Comparison of ENCODE assay signal across 9 mouse cellular contexts in the genomic region with DNA sequence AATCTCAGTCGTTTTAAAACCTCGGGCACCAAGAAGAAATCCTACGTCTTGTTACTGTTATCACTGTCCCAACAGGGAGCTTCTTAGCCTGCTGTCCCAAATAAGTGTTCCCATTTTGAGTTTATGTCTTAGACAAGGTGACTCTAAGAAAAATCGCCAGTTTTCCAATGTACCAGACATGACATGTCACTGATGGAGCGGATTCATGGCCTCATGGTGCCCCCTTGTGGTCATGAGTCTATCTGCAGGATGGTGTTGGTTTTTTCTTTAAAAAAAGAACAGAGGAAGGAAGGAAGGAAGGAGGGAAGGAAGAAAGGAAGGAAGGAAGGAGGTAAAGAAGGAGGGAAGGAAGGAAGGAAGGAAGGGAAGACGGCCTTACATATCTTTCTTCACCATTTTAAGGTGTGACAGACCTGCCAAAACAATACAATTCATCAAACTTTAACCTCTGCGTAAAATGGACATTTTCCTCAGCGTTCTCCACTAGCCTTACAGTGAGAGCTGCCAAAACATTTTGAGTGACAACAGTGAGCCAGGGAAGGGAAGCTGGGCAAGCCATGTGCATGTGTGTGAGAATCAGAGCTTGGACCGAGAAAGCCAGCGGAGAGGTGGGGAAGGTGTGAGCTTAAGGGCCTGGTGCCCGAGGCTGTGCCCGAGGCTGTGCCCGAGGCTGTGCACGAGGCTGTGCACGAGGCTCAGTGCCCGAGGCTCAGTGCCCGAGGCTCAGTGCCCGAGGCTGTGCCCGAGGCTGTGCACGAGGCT. TPM values are rescaled to one million over a fixed set of nuclear protein-coding genes. Genes with fewer than 3 reads are reported as not detected.
DNase-seq lines count a peak whose midpoint lies in the region; ATAC-seq and TF ChIP-seq lines count a peak whose summit lies in the region.
"Had no signal": no experiment of that assay in that cellular context is flagged by ENCODE, and none has a peak within 500 bp of the region (broad histone marks: within the 10 kb centered on the region; RNA-seq: fewer than 3 reads in every experiment).

No protein-coding gene starts in this region.

- 0 out of 2 replicates have a peak, but pooled peaks have one; percentile 26 for TF ChIP-seq CTCF in G1E (IDR thresholded peaks at IDR 0.05; ENCODE audit: low read depth, low read length)
- peak; percentile 95 for TF ChIP-seq CTCF in forebrain, postnatal 0 days (IDR thresholded peaks at IDR 0.05; ENCODE audit: low read depth)

- no peaks in the 10 kb centered on the region for H3K4me1 ChIP-seq in hindbrain, embryonic 11.5 days (replicated peaks; ENCODE audit: control insufficient read depth, insufficient read depth, low read length)
- no peaks in the 10 kb centered on the region for H3K4me1 ChIP-seq in hindbrain, embryonic 16.5 days (ENCODE audit: control insufficient read depth, insufficient read depth, low read depth, low read length)
- H3K4me1 ChIP-seq in G1E (ENCODE audit: insufficient read depth, low read depth, low read length) = no peaks in the 10 kb centered on the region
- no peaks in the 10 kb centered on the region for H3K4me1 ChIP-seq in forebrain, postnatal 0 days (ENCODE audit: insufficient read depth)
- H3K4me1 ChIP-seq: liver, embryonic 15.5 days had no signal

- 71% methylated on average over 20 of the region's 20 CpGs for WGBS in hindbrain, embryonic 11.5 days
- WGBS in hindbrain, embryonic 16.5 days = 74% methylated on average over 20 of the region's 20 CpGs
- 64% methylated on average over 20 of the region's 20 CpGs for WGBS in forebrain, postnatal 0 days

- no peak overlapping the region for H3K4me3 ChIP-seq in hindbrain, embryonic 11.5 days (ENCODE audit: low read depth, low read length)
- no peak overlapping the region for H3K4me3 ChIP-seq in hindbrain, embryonic 16.5 days (ENCODE audit: low read length)
- no peak overlapping the region for H3K4me3 ChIP-seq in G1E (ENCODE audit: low read depth, low read length)
- H3K4me3 ChIP-seq in forebrain, postnatal 0 days (ENCODE audit: low read depth, low read length) = no peak overlapping the region
- H3K4me3 ChIP-seq: liver, embryonic 15.5 days had no signal

- DNase-seq in hindbrain, embryonic 11.5 days (ENCODE audit: low spot score) = peak; percentile 82
- DNase-seq in G1E (ENCODE audit: low spot score) = peak; percentile 22
- DNase-seq in cerebellum, adult 11 months = peak; percentile 50
- DNase-seq in forebrain, postnatal 0 days = peak; percentile 85
- peak; percentile 53 to 75 for DNase-seq in kidney, postnatal 25 days
- peak; percentile 80 for DNase-seq in lung, postnatal 14 days
- peak; percentile 75 for DNase-seq in right cerebral cortex, postnatal 4 days

- H3K9ac ChIP-seq in hindbrain, embryonic 11.5 days (ENCODE audit: low read depth, low read length) = no peak overlapping the region
- no peak overlapping the region for H3K9ac ChIP-seq in hindbrain, embryonic 16.5 days (ENCODE audit: low read depth, low read length)
- no peak overlapping the region for H3K9ac ChIP-seq in forebrain, postnatal 0 days
- H3K9ac ChIP-seq: liver, embryonic 15.5 days had no signal

- no peak overlapping the region for H3K4me2 ChIP-seq in hindbrain, embryonic 11.5 days (replicated peaks; ENCODE audit: low read depth, low read length)
- H3K4me2 ChIP-seq in hindbrain, embryonic 16.5 days (ENCODE audit: low read length) = no peak overlapping the region
- H3K4me2 ChIP-seq in forebrain, postnatal 0 days (ENCODE audit: low read depth) = no peak overlapping the region
- H3K4me2 ChIP-seq: liver, embryonic 15.5 days had no signal

- no peak overlapping the region for H3K27ac ChIP-seq in hindbrain, embryonic 11.5 days (ENCODE audit: low read depth, low read length)
- H3K27ac ChIP-seq in hindbrain, embryonic 16.5 days (ENCODE audit: low read depth, low read length) = no peak overlapping the region
- H3K27ac ChIP-seq in forebrain, postnatal 0 days (ENCODE audit: low read depth, low read length) = no peak overlapping the region
- H3K27ac ChIP-seq: liver, embryonic 15.5 days had no signal

- no peaks in the 10 kb centered on the region for H3K36me3 ChIP-seq in hindbrain, embryonic 11.5 days (ENCODE audit: control insufficient read depth, insufficient read depth, low read length)
- no peaks in the 10 kb centered on the region for H3K36me3 ChIP-seq in hindbrain, embryonic 16.5 days (ENCODE audit: control insufficient read depth, insufficient read depth, low read length)
- no peaks in the 10 kb centered on the region for H3K36me3 ChIP-seq in G1E (replicated peaks)
- no peaks in the 10 kb centered on the region for H3K36me3 ChIP-seq in forebrain, postnatal 0 days (ENCODE audit: insufficient read depth)
- H3K36me3 ChIP-seq: liver, embryonic 15.5 days had no signal

- no peaks in the 10 kb centered on the region for H3K9me3 ChIP-seq in hindbrain, embryonic 11.5 days (ENCODE audit: control insufficient read depth, low read length)
- H3K9me3 ChIP-seq in hindbrain, embryonic 16.5 days (ENCODE audit: control insufficient read depth, low read length) = no peaks in the 10 kb centered on the region
- 0 out of 2 replicates have a peak, but pooled peaks cover 2% of the 10 kb centered on the region for H3K9me3 ChIP-seq in G1E (replicated peaks)
- no peaks in the 10 kb centered on the region for H3K9me3 ChIP-seq in forebrain, postnatal 0 days (ENCODE audit: low read length)
- H3K9me3 ChIP-seq: liver, embryonic 15.5 days had no signal

- ATAC-seq in hindbrain, embryonic 11.5 days (ENCODE audit: low FRiP score) = no peak
- no peak for ATAC-seq in hindbrain, embryonic 16.5 days
- peak; percentile 28; the same call in 1 of the 2 replicates for ATAC-seq in G1E (ENCODE audit: extremely low read depth, insufficient number of reproducible peaks, low FRiP score, poor library complexity, severe bottlenecking)
- peak; percentile 67; the same call in 1 of the 2 replicates for ATAC-seq in forebrain, postnatal 0 days

- H3K27me3 ChIP-seq in hindbrain, embryonic 11.5 days (ENCODE audit: control insufficient read depth, insufficient read depth, low read length) = no peaks in the 10 kb centered on the region
- H3K27me3 ChIP-seq in hindbrain, embryonic 16.5 days (replicated peaks; ENCODE audit: control insufficient read depth, insufficient read depth, low read length) = no peaks in the 10 kb centered on the region
- peaks cover 7% of the 10 kb centered on the region; the same call in 1 of the 2 replicates for H3K27me3 ChIP-seq in G1E (ENCODE audit: insufficient read depth, low read length)
- H3K27me3 ChIP-seq in forebrain, postnatal 0 days (ENCODE audit: insufficient read depth, low read length) = no peaks in the 10 kb centered on the region
- H3K27me3 ChIP-seq: liver, embryonic 15.5 days had no signal

RNA-seq across cellular contexts. Expression of gene Ppp4r2, which starts 42.6 kb away (rescaled TPM):
- polyA plus RNA-seq in hindbrain, embryonic 11.5 days (2014; fragmentation: Nextera tagmentation; extraction: Ambion mirVana) = 39.9 and 46.7 TPM in 2 replicates
- polyA plus RNA-seq in hindbrain, embryonic 16.5 days (2015; fragmentation: Nextera tagmentation; extraction: Ambion mirVana) = 12.3 and 14.1 TPM in 2 replicates
- total RNA-seq in G1E (2014; fragmentation: Nextera tagmentation) (94.4 and 139 TPM in 2 replicates), G1E (2017) (86.0 and 111 TPM in 2 replicates)
- 48.1 and 80.1 TPM in 2 replicates for polyA plus RNA-seq in G1E (2012)
- total RNA-seq in forebrain, postnatal 0 days (2014; rRNA removed) = 47.5 and 57.8 TPM in 2 replicates
- polyA plus RNA-seq in forebrain, postnatal 0 days (2015; fragmentation: Nextera tagmentation; extraction: Ambion mirVana) = 7.2 and 11.9 TPM in 2 replicates

Comparison
In these comparisons a context has a peak if more than half of its experiments do, and no peak if none do; other contexts are left out.
1. ATAC-seq: peak in G1E (single experiment) and forebrain, postnatal 0 days (single experiment); none in hindbrain, embryonic 11.5 days (single experiment) and hindbrain, embryonic 16.5 days (single experiment).
2. DNase-seq: peak in every context shown above with its lines; median percentile 85 in forebrain, postnatal 0 days; 82 in hindbrain, embryonic 11.5 days; 80 in lung, postnatal 14 days; 75 in right cerebral cortex, postnatal 4 days; 64 in kidney, postnatal 25 days; 50 in cerebellum, adult 11 months; 22 in G1E.